Mouse (Mus musculus) kidney, postnatal 36 days (tissue): ENCODE measurements around the gene Mrln.

Source experiments
- DNase-seq, 2 experiments: peaks; one replicate each; pipeline ENCODE4 v3.0.0; 2021 to 2022; ENCODE audit warnings: mixed read lengths in 2 of 2

Mrln gene

DNA sequence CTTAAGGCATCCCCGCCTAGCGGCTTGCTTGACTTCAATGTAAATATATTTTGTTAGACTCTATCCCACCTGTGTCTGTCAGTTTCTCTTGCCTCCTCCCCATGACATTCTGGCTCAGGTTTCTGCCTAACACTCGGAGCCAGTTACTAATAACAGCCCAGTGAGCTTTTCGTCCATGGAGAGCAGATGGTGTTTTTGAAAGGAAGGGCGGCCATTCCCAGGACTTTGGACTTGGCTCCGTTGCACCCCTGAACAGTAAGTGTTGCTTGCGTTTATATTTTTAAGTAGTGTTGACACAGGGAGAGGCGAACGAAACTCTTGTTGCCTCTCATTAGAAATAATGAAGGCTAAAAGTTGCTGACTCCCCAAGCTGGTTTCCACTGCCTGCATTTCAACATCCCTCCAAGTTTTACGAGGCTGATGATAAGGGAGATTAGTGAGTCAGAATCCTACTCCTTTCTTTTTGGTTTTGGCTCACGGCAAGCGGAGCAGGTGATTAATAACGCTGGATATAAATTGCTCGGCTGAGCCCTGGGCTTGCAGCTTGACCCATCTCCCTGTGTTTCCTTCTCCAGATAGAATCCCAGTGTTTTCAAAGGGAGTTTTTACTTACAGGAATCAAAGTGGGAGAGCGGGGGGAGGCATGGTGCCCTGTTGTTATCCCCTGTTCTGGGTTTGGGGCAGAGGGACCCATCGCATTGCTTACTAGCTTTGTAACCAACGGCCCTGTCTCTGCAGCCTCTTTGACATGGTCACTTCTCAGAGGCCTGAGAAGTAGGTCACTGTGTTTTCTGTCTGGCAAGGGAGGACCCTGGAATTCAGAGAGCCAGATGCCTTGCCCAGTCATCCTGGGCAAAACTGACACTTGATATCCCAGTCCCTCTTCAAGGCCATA, at the start of gene Mrln:
Mrln (plus strand) TSS at position 160 of the 895 bp plus-strand sequence.
- peak; percentile 48 to 65 for DNase-seq

DNA sequence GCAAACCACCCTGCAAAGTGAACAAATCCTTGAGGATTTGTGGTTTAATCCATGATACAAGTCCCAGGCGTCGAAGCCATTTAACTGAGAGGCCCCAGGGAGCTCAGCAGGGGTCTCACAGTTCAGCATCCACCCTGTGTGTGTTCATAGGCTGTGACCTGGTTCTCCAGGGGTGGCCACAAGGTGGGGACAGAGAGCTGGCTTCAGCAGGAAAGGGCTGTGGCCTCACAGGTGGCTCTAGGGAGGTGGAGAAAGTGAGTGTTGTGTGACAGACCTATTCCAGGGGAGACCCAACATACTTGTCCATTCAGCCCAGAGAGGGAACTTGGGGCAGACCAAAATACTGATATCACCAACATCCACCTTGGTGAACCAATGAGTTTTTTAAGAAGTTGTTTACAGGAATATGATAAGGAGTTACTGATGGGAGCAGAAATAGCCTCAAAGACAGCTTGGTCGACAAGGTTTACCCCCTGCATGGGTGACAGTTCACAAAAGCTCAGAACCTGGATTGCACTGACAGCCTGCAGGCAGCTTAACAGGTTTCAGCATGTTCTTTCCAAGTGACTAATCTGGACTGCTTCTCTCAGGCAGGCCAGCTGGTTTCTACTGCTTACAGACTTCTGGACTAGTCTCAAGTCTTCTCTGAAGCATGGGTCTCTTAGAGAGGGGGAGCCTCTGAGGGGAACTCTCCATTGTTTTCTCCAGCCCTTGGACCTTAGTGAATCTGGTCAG, 47.9 kb upstream of the Mrln start:
- peak; percentile 32 to 80 for DNase-seq

DNA sequence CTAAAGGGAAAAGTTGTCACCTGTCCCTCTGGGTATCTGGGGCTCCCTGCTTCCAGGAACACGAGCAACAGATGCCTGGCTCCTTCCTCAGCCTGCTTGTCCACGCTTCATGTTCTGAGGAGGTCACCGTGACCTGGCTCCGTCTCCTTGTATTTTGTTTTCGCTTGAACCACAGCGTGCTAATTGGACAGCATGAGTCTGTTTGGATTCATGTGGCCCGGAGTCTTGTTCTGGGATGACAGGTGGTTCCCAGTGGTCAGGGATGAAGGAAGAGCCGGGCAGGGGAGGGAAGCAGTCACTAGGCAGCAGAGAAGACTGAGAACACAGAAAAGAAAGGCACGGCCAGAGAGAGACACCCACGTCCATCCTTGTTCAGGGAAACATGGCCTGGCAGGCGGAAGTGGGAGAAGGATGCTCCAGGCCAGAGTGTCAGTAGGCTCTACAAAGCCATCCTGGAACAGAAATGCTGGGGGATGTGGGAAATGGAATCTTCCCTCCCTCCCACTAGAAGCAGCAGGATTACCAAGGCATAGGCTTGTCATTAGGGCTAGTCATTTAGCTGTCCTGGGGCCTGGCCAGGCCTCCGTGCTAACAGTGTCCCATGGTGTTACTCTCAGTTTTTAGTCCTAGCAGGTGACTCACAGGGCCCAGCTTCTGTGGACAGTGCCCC, 44.7 kb upstream of the Mrln start:
- no peak for DNase-seq

DNA sequence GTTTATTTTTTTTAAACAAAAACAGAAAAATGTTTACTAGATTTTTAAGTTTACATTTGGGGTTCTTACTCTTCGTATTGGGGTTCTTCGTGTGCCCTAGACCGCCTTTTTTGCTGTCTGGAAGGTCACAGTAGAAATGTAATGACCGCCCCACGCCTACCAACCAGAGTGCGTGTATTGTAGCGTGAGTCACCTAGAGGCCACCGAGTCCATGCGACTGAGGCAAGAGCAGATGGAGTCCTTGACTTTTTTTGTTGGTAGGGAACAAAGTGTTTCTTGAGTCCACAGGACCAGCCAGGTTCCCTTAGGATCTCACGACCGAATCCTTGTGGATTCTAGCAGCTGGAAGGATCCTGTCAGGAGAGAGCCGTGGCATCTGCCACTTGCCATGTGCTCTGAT, 43.7 kb upstream of the Mrln start:
- no peak for DNase-seq

DNA sequence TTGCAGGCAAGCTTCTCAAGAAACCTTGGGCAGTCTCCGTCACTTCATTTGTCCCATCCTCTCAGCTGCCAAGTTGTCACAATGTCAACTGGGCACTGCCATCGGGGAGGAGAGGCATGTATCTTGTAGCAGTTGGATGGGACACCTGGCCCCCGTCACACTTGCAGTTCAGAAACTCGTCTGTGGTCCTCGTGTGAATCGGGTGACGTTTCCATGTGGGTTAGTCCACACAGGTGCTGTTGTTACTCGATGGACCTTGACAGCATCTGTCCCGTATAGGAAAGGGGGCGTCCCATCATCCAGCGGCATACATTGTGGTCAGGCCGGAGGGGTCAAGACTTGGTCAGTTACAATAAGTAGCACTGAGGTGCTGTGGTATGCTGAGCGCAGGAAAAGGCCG, 43.0 kb upstream of the Mrln start:
- no peak for DNase-seq

DNA sequence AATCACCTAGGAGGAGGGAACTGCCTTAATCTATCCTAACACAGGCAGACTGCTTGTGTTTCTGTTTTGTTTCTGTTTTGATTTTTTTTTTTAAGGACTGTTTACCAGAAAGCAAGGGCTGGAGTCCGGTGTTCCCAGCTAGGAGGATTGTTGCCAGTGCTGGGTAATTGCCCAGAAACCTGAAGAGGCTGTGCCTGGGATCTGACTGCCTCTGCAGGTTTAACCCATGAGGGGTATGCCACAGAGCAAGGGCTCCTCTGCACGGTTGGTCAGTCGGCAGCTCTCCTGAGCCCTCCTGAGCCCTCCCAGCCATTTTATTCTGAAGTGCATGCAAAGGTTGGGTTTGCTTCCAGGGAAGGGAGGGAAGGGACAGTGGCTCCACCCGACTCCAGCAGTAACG, 40.8 kb upstream of the Mrln start:
- DNase-seq, result peak; percentile 24 to 39

DNA sequence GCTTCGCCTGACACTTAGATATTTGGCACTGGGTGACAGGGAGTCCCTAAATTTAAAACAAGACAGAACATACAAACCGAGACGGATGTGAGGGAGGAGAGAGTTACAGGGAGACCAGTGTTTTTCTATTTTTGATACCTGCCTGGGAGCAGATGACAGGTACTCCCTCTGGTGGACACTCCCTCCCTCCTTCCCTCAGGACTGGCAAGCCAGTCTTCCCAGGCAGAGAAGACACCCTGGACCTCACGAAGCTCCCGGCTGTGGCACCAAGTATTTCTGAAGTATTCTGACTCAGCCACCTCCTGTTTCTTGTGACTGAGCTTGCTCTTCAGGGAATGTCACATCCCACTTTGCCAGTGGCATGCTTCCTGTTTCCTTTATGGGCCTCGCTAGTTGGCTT, 38.6 kb upstream of the Mrln start:
- DNase-seq, result peak; percentile 26 to 54

DNA sequence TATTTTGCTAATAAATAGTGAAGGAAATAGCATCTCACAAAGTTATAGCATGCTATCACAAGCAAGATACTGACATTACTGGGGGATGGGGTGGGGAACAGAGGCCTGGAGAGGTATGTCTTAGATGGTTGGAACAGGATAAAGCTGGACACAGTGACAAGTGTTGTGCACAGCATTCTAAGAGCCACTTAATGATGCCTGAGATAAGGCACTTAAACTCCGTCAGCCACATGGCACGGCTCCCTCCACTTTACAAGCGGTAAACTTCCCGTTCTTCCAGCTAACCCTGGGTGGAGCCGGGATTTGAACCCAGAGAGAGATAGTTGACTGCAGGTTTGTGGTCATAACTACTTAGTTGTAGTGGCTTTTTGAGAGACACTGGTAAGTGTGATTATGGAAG, 38.0 kb upstream of the Mrln start:
- no peak for DNase-seq

DNA sequence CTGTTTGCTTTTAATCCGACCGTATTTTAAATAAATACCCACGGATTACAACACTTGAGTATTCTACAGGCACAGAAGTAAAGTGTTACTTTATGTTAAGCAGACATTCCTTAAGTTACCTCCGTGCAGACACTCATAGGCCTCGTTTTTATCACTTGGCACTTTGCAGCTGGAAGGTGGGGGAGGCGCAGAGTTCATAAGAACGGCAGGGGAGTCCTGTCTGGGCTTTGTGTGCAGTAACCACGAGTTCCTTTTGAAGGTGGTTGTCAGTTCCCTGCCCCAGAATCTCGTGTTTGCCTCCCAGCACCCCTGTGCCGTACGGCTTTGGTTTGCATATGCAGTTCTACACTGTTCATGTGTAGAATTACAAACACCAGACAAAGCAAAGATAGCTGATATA, 36.8 kb upstream of the Mrln start:
- no peak for DNase-seq

DNA sequence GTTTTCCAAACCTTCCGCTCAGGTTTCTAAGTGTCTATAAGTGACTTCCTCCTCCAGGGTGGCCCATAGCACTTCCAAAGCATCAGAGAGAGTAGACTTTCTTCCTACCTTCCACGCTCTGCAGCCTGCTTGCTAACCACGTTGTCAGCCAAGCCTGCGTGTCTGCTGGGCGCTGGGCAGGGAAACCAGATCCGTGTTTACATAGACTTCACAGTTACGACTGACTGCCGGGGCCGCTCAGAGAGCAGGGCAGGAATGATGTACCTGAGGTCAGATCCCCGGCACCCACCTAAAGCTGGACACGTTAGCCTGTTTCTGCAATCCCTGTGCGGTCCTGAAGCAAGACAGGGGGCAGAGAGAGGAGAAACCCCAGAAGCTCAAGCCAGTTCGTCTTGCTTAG, 36.1 kb upstream of the Mrln start:
- no peak for DNase-seq

DNA sequence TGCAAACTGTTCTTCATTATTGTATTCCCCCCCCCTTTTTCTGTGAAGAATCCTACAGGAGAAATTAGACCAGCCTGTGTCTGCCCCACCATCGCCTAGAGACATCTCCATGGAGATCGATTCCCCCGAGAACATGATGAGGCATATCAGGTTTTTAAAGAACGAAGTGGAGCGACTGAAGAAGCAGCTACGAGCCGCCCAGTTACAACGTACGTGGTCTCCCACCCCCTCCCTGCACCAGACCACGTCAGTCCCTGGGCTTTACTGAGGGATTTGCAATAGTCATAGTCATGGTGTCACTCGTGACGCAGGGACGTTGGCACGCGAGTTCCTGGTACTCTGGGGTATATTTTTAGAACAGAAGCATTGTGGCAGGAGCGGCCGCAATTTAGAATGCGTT, 35.4 kb upstream of the Mrln start:
- DNase-seq, result no peak

DNA sequence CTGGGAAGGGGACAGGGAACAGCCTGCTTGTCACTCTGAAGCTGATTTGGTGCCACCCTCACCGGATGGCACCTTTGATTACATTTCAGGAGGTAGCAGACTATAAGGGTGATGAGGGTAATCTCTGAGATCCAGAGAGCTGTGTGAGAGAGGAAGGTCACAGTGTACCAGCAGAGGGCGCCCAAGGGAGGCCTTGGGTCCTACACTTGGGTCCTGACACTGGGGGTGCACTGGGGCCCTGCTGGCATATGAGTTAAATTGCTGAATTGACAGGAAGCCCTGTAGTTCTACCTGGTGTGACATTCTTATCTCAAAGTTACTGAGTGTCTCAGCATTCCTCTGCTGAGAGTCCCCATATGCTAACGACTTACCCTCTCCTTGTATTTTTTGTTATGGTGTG, 31.1 kb upstream of the Mrln start:
- peak; percentile 74 to 92 for DNase-seq

DNA sequence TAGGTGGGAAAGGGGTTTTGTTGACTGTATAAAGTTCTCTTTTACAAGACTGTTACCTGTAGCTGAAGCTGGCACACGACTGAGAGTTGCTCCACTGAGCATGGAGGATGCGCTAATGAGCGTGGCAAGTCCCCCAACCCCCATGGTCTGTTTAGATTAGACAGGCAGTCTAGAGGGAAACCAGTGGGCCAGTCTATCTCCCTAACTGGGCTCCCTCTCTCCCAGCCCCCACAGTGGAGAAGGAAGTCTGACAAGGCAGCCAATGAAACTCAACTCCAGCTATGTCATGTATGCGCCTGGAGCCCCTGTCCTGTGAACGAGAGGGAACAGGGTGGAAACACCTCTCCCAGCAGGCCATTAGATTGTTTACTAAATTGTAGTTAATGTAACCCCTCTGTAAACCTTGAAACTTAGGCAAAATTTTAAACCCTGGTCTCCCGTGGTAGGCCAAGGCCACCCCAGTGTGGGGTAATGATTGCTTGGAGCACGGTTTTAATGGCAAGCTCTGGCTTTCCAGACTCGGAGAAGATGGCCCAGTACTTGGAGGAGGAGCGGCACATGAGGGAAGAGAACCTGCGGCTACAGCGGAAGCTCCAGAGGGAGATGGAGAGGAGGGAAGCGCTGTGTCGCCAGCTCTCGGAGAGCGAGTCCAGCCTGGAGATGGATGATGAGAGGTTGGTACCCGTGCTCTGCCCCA, 29.8 kb upstream of the Mrln start:
- peak in 1 of 2 experiments; percentile 54 for DNase-seq

DNA sequence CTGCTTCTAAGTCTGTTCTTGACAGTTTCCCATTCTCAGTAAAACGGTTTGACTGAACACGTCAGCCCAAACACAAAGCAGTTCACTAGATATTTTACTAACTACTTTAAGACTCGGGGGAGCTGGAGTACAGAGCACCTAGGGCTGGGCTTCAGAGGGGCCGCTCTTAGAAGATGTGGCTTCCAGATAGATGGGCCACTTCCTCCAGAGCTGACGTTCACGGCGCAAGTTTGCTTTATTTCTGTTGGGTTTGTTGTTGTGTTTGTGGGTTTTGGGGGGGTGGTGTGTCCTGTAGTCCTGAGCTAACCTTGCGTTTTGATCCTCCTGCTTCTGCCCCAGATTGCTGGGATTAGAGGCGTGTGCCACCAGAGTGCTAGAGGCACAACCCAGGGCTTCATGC, 23.7 kb upstream of the Mrln start:
- peak in 1 of 2 experiments; percentile 15 for DNase-seq

DNA sequence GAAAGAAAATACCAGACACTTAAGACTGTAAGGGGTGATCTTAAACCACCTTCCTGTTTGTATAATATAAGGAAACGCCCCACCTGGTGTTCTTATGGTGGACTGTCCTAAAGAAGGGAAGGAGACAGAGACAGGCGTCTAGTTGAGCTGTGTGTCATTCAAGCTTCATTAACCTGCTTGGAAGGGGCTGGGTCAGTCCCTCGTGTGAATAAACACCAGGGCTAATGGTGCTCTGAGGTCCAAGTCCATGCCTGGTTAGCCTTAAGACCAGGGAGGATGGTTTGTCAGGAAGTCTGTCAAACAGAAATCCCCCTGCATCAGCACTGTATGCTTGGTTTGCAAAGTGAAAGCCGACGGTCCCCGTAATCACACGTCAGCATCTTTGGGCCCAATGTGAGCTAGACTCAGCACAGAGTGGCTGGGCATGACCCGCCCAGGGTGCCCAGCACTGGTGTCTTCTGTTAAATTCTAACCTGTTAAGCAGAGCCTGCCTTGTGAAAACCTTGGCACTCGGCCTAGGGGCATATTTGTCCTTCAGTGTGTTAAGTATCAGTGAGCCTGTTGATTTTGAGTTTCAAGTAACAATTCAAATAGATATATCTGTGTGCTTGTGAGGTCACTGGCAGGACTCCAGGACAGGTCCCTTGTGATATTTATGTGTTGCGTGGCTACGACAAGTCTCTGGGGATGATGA, 23.0 kb upstream of the Mrln start:
- DNase-seq, result peak; percentile 90 to 95

DNA sequence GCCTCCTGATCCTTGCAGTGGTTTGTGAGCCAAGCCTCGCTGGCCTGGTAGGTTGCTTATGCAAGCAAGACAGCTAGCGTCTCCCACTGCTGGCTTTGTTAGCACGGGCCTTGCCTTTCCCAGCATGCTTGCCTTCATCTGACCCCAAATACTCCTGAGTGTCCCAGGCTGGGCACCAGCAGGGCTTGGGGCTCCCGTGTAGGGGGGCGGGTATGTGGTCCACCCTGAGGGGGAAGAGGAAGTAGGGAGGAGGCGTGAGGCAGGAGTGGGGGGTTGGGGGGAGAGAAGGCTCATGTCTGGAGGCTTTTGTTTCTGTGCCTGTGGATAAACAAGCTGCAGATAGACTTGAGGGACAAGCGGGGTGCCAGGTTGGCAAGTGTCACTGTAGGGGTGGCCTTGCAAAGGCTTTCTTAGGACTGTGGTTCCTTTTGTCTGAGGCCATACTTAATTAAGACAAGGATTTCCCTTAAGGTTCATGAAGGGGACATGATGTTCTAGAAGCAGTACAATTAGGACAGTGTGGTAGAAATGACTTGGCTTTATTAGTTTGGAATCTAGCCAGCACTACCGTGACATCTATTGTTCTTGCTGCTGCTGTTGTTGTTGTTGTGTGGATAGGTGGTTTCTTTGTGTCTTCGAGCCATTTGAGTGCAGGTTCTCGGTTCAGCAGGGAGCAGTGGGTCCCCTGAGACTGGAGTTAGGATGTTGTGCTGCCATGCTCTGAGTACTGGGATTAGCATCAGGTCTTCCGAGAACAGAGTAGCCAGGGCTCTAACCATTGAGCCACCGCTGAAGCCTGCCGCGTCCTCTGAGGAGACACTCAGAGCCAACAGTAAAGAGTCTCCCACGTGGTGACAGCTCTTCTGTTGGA, 21.0 kb upstream of the Mrln start:
- DNase-seq, result peak; percentile 58 to 62

DNA sequence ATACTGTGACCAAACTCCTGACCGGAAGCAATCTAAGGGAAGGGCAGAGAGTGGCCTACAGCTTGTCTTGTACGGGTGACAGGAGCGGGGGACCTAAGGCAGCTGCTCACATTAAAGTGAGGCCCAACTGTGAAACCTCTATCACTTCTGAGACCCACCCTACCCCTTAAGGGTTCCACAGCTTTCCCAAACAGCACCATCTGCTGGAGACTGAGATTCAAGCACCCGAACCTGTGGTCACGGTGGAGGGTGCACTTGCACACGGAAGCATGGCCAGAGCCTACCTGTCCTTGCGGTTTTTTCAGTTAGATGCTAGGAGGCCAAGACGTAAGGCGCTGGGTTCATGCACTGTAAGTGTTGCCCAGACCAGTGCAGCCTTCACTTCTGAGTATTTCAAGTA, 18.3 kb upstream of the Mrln start:
- DNase-seq, result peak; percentile 48 to 73

DNA sequence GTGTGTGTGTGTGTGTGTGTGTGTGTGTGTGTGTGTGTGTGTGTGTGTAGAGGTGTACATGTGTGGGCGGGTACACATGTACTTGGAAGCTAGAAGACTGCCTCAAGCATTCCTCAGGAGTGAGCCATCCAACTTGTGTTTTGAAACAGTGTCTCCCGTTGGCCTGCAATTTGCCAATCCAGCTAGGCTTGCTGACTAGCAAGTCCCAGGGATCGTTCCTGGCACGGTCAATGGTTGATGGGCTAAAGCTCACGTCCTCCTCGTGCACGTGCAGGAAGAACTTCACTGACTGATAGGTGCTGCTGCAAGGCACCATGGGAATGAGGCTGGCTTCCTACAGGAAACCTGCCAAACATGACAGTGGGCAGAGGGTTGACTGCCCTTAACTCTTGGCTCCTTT, 17.9 kb upstream of the Mrln start:
- peak; percentile 52 to 69 for DNase-seq

DNA sequence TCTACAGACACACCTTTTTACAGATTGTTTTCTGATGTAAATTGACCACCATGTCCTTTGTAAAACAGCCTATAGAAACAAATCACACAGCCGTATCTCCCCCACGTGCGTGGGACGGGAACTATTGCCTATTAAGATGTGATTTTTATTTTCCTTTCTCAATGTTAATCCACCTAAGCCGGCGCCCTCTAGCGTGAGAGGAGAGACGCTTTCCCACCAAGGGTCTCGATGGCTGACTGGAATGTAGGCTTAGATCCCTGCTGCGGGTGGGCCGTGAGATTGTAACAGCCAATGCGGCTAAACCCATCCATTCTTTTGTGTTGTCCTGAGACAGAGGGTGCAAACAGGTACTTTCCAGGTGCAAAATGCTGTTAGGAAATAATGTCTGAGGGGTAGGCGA, 14.6 kb upstream of the Mrln start:
- DNase-seq, result peak in 1 of 2 experiments; percentile 52

DNA sequence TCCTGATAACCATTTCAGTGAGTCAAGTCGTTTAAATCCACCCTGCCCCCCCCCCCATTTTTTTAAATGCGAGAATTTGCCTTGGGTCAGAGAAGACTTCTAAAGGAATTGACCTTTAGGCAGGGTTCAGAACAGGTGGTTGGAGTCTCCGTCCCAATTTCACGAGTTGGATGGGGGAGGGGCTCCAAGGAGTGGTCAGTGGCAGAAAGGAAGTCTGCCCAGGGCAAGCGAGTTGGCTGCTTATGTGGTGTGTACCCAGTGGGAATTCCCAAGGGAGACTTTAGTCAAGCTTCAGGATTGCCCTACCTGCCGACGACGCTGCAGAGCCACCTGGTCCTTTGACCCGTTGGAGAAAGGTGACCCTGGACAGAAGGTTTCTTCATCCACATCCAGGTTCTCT, 10.2 kb upstream of the Mrln start:
- peak; percentile 32 to 57 for DNase-seq

DNA sequence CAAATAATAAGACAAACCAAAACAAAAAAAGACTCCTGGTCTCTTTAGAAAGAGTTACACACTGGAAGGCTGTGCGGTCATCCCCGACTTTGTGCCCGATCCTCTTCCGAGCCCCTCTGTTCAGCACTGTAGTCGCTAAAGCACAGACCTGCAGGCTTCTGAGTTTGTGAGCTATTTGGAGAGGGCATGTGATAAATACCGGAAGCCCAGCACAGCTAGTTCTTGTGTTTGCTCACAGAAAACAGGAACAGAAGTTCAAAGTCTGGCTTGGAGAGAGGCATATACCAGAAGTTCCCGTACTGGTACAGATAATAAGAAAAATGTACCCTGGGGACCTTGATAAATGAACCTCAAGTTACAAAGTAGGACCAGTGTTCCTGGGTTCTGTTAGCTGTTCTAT, 9.2 kb upstream of the Mrln start:
- DNase-seq, result peak in 1 of 2 experiments; percentile 59
